Mouse (Mus musculus) MEL (cell line): ENCODE results near the gene Comt. TPM values are rescaled to one million over a fixed set of nuclear protein-coding genes. Genes with fewer than 3 reads are reported as not detected.

Experiments used
- DNase-seq: peaks from one replicate; pipeline ENCODE4 v3.0.0; 2011; ENCODE audit warnings: low read depth, low spot score
- H3K27ac ChIP-seq: 2 replicates; pipeline ENCODE4 v1.5.1; 2012; ENCODE audit warnings: low read depth, mild to moderate bottlenecking, control low read depth, low read length, moderate library complexity; ENCODE audit not compliant: control insufficient read depth
- H3K27me3 ChIP-seq, 2 experiments: fragments of 150-350 bp in 1 of 2; sonication (generic) in 1 of 2; 2 replicates each; pipeline ENCODE4 v1.6.1; 2012; ENCODE audit warnings: low read length in 2 of 2, mild to moderate bottlenecking in 2 of 2, improper control_type of control experiment in 1 of 2, moderate library complexity in 1 of 2; ENCODE audit not compliant: insufficient read depth in 2 of 2, control insufficient read depth in 1 of 2
- H3K36me3 ChIP-seq, 2 experiments: 2 replicates each; pipeline ENCODE4 v1.6.1; 2012 to 2014; ENCODE audit warnings: low read length in 2 of 2, improper control_type of control experiment in 1 of 2, inconsistent platforms in 1 of 2, mild to moderate bottlenecking in 1 of 2; ENCODE audit not compliant: insufficient read depth in 2 of 2, control insufficient read depth in 1 of 2
- H3K4me1 ChIP-seq, 2 experiments: fragments of 150-350 bp in 1 of 2; sonication (generic) in 1 of 2; 2 replicates each; pipeline ENCODE4 v1.6.1; 2012; ENCODE audit warnings: low read length in 2 of 2, improper control_type of control experiment in 1 of 2, mild to moderate bottlenecking in 1 of 2; ENCODE audit not compliant: insufficient read depth in 2 of 2, control insufficient read depth in 1 of 2
- H3K4me3 ChIP-seq, 2 experiments: fragments of 150-350 bp in 1 of 2; sonication (generic) in 1 of 2; 2 replicates each; pipeline ENCODE4 v1.5.1; 2012; ENCODE audit warnings: low read depth in 2 of 2, low read length in 2 of 2, mild to moderate bottlenecking in 2 of 2, moderate library complexity in 2 of 2, control low read depth in 1 of 2, improper control_type of control experiment in 1 of 2; ENCODE audit not compliant: control insufficient read depth in 1 of 2, insufficient read depth in 1 of 2
- H3K79me2 ChIP-seq: 2 replicates; pipeline ENCODE4 v1.6.1; 2012; ENCODE audit warnings: mild to moderate bottlenecking, low read length, moderate library complexity; ENCODE audit not compliant: control insufficient read depth, poor library complexity, insufficient read depth
- H3K9ac ChIP-seq: 2 replicates; pipeline ENCODE4 v1.6.1; 2012; ENCODE audit warnings: low read depth, mild to moderate bottlenecking, control low read depth, low read length, moderate library complexity; ENCODE audit not compliant: control insufficient read depth, poor library complexity, severe bottlenecking
- H3K9me3 ChIP-seq: fragments of 150-350 bp; sonication (generic); replicated peaks from 2 replicates; pipeline ENCODE4 v1.6.1; 2012; ENCODE audit warnings: mild to moderate bottlenecking, low read length, improper control_type of control experiment, moderate library complexity; ENCODE audit not compliant: insufficient read depth
- BHLHE40 ChIP-seq: IDR thresholded peaks from 2 replicates; pipeline ENCODE4 v1.6.1; 2012; ENCODE audit warnings: low read depth, mild to moderate bottlenecking, inconsistent platforms, low read length, improper control_type of control experiment, borderline replicate concordance
- CHD2 ChIP-seq: IDR thresholded peaks from 2 replicates; pipeline ENCODE4 v1.6.1; 2011; ENCODE audit warnings: low read length, improper control_type of control experiment
- CTCF ChIP-seq, 3 experiments: IDR thresholded peaks in 2 of 3; conservative IDR thresholded peaks in 1 of 3; 2 replicates each; pipeline ENCODE4 v1.5.1; 2011 to 2012; ENCODE audit warnings: low read length in 3 of 3, low read depth in 2 of 3, mild to moderate bottlenecking in 2 of 3, improper control_type of control experiment in 1 of 3, inconsistent platforms in 1 of 3, mixed read lengths in 1 of 3, moderate library complexity in 1 of 3; ENCODE audit not compliant: control insufficient read depth in 1 of 3, insufficient read depth in 1 of 3, poor library complexity in 1 of 3, severe bottlenecking in 1 of 3
- E2F4 ChIP-seq: IDR thresholded peaks from 2 replicates; pipeline ENCODE4 v1.6.1; 2011; ENCODE audit warnings: low read depth, low read length, improper control_type of control experiment, borderline replicate concordance
- EP300 ChIP-seq, 2 experiments: IDR thresholded peaks; 2 replicates each; pipeline ENCODE4 v1.6.1; 2011; ENCODE audit warnings: improper control_type of control experiment in 2 of 2, low read length in 2 of 2, low read depth in 1 of 2, mild to moderate bottlenecking in 1 of 2
- ETS1 ChIP-seq: IDR thresholded peaks from 2 replicates; pipeline ENCODE4 v1.6.1; 2012; ENCODE audit warnings: low read depth, mild to moderate bottlenecking, inconsistent platforms, low read length, improper control_type of control experiment, moderate library complexity
- GATA1 ChIP-seq: IDR thresholded peaks from 2 replicates; pipeline ENCODE4 v1.6.1; 2011; ENCODE audit warnings: low read depth, low read length, improper control_type of control experiment
- HCFC1 ChIP-seq: IDR thresholded peaks from 2 replicates; pipeline ENCODE4 v1.6.1; 2012; ENCODE audit warnings: low read depth, mild to moderate bottlenecking, inconsistent platforms, low read length, improper control_type of control experiment, moderate library complexity
- KAT2A ChIP-seq: conservative IDR thresholded peaks from 2 replicates; pipeline ENCODE4 v1.6.1; 2012; ENCODE audit warnings: low read depth, low read length, improper control_type of control experiment, inconsistent platforms
- MAFK ChIP-seq: IDR thresholded peaks from 2 replicates; pipeline ENCODE4 v1.6.1; 2011; ENCODE audit warnings: low read depth, mild to moderate bottlenecking, low read length, improper control_type of control experiment, borderline replicate concordance
- MAZ ChIP-seq: IDR thresholded peaks from 2 replicates; pipeline ENCODE4 v1.6.1; 2012; ENCODE audit warnings: low read depth, mild to moderate bottlenecking, inconsistent platforms, low read length, improper control_type of control experiment
- MYB ChIP-seq: IDR thresholded peaks from 2 replicates; pipeline ENCODE4 v1.6.1; 2011; ENCODE audit warnings: mild to moderate bottlenecking, low read depth, low read length, improper control_type of control experiment
- MYC ChIP-seq: IDR thresholded peaks from 2 replicates; pipeline ENCODE4 v1.6.1; 2011; ENCODE audit warnings: low read depth, mild to moderate bottlenecking, low read length, improper control_type of control experiment, moderate library complexity
- POLR2AphosphoS5 ChIP-seq: IDR thresholded peaks from 2 replicates; pipeline ENCODE4 v1.6.1; 2012; ENCODE audit warnings: low read depth, borderline replicate concordance, mild to moderate bottlenecking, inconsistent platforms, low read length, moderate library complexity, mixed read lengths
- RAD21 ChIP-seq: IDR thresholded peaks from 2 replicates; pipeline ENCODE4 v1.6.1; 2011; ENCODE audit warnings: mild to moderate bottlenecking, low read depth, low read length, improper control_type of control experiment
- RCOR1 ChIP-seq: IDR thresholded peaks from 2 replicates; pipeline ENCODE4 v1.6.1; 2012; ENCODE audit warnings: low read depth, mild to moderate bottlenecking, inconsistent platforms, low read length, improper control_type of control experiment
- SIN3A ChIP-seq: IDR thresholded peaks from 2 replicates; pipeline ENCODE4 v1.6.1; 2012; ENCODE audit warnings: low read length, improper control_type of control experiment, inconsistent platforms
- TAL1 ChIP-seq: IDR thresholded peaks from 2 replicates; pipeline ENCODE4 v1.6.1; 2012; ENCODE audit warnings: mild to moderate bottlenecking, inconsistent platforms, low read length, moderate library complexity, mixed read lengths
- TBP ChIP-seq: IDR thresholded peaks from 2 replicates; pipeline ENCODE4 v1.8.0; 2011; ENCODE audit warnings: low read depth, low read length, improper control_type of control experiment
- TCF12 ChIP-seq: IDR thresholded peaks from 2 replicates; pipeline ENCODE4 v1.6.1; 2014; ENCODE audit warnings: low read depth, mild to moderate bottlenecking, inconsistent platforms, low read length, improper control_type of control experiment, moderate library complexity
- USF2 ChIP-seq, 2 experiments: IDR thresholded peaks; 2 replicates each; pipeline ENCODE4 v1.6.1; 2011 to 2012; ENCODE audit warnings: improper control_type of control experiment in 2 of 2, low read length in 2 of 2, borderline replicate concordance in 1 of 2, inconsistent platforms in 1 of 2, low read depth in 1 of 2, mild to moderate bottlenecking in 1 of 2; ENCODE audit not compliant: insufficient read depth in 1 of 2
- polyA plus RNA-seq, 2 experiments: library from polyadenylated mRNA; stranded (reverse) in 1 of 2; unstranded in 1 of 2; fragments of >175 nt in 1 of 2; fragments of >200 nt in 1 of 2; gene quantifications; 2 replicates each; pipeline versions ENCODE4 v1.2.1 to v1.2.4; 2012; ENCODE audit warnings: low replicate concordance in 2 of 2, low read depth in 1 of 2; ENCODE audit not compliant: insufficient read length in 2 of 2, insufficient read depth in 1 of 2, missing spikeins in 1 of 2
- total RNA-seq: library from RNA; depleted of rRNA; stranded (reverse); fragments of 300-350 nt; gene quantifications from 2 replicates; pipeline ENCODE4 v1.2.3, GENCODE M21; 2012

Comt gene
- total and polyA plus RNA-seq, 3 experiments = 62.5 to 71.8 TPM; not detected in 1

GRCm38 (mm10) chr16:18409776-18410175 is 16.9 kb downstream of the Comt start:
- TF ChIP-seq KAT2A (no peak), BHLHE40 (no peak), MAFK (no peak), MYC (no peak), RAD21 (no peak), EP300 (IDR thresholded peaks at IDR 0.05; ENCODE audit: low read depth in 1 of 2, low read length in 2 of 2) (no peak), HCFC1 (no peak), MAZ (no peak), USF2 (IDR thresholded peaks at IDR 0.05; ENCODE audit: borderline replicate concordance in 1 of 2, insufficient read depth in 1 of 2, low read depth in 1 of 2, low read length in 2 of 2) (no peak), MYB (no peak), TCF12 (no peak), TBP (no peak), ETS1 (no peak), GATA1 (no peak), CTCF (IDR thresholded peaks at IDR 0.05 in 2 of 3, conservative IDR thresholded peaks at IDR 0.05 in 1 of 3; ENCODE audit: control insufficient read depth in 1 of 3, insufficient read depth in 1 of 3, low read depth in 2 of 3, low read length in 3 of 3, poor library complexity in 1 of 3, severe bottlenecking in 1 of 3) (no peak), POLR2AphosphoS5 (no peak), SIN3A (no peak), RCOR1 (no peak)
- Histone ChIP-seq H3K27me3 (no peaks in the 10 kb centered on the region), H3K4me1 (peaks cover 9 to 22% of the 10 kb centered on the region in 2 experiments), H3K79me2 (no peaks in the 10 kb centered on the region), H3K27ac (no peak overlapping the region), H3K9ac (no peak overlapping the region), H3K4me3 (no peak overlapping the region), H3K9me3 (no peaks in the 10 kb centered on the region), H3K36me3 (peaks cover 8 to 21% of the 10 kb centered on the region in 2 experiments)
- no peak for DNase-seq

- no peak for DNase-seq
- Histone ChIP-seq H3K9ac (no peak overlapping the region), H3K27ac (no peak overlapping the region), H3K79me2 (no peaks in the 10 kb centered on the region), H3K4me3 (no peak overlapping the region), H3K4me1 (peaks cover 4 to 13% of the 10 kb centered on the region in 2 experiments), H3K36me3 (peaks cover 4 to 11% of the 10 kb centered on the region in 2 experiments), H3K9me3 (no peaks in the 10 kb centered on the region), H3K27me3 (no peaks in the 10 kb centered on the region)
- TF ChIP-seq ETS1 (no peak), TAL1 (no peak), CHD2 (no peak), MYC (no peak), CTCF (IDR thresholded peaks at IDR 0.05 in 2 of 3, conservative IDR thresholded peaks at IDR 0.05 in 1 of 3; ENCODE audit: control insufficient read depth in 1 of 3, insufficient read depth in 1 of 3, low read depth in 2 of 3, low read length in 3 of 3, poor library complexity in 1 of 3, severe bottlenecking in 1 of 3) (no peak), RAD21 (no peak), SIN3A (no peak), E2F4 (no peak), RCOR1 (no peak)
Observed at GRCm38 (mm10) chr16:18407912-18408311, 18.7 kb downstream of the Comt start.
